24 mouse cellular contexts compared by ENCODE assay signal in the genomic region with DNA sequence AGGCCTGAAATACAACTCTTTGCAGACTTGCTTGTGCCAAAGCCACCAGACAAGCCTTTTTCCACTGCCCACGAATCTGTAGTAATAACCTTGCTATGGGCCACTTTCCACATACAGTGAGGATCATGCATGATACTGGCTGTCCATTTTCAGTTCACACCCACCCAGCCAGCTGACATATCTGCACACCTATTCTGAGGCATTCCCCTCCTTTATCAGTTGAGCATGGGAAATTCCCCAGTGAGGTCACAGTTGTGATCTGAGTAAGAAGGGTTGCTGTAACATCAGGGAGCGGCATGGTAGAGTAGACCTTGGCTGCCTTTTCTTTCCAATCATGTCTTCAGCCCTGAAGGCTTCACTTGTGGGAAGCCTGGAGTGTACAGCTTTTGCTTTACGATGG. TPM values are rescaled to one million over a fixed set of nuclear protein-coding genes. Genes with fewer than 3 reads are reported as not detected.
DNase-seq lines count a peak whose midpoint lies in the region; ATAC-seq and TF ChIP-seq lines count a peak whose summit lies in the region.
"Had no signal": no experiment of that assay in that cellular context is flagged by ENCODE, and none has a peak within 500 bp of the region (broad histone marks: within the 10 kb centered on the region; RNA-seq: fewer than 3 reads in every experiment).

No protein-coding gene starts in this region.

- peak; percentile 10 for DNase-seq in adrenal gland, adult 2 months
- DNase-seq in adrenal gland, postnatal 25 days: no peak
- DNase-seq in CH12.LX (ENCODE audit: extremely low read depth): peak; percentile 96
- DNase-seq in induced T-regulatory cell, adult 2 months (ENCODE audit: low read depth): peak; percentile 92
- peak; percentile 26 for DNase-seq in splenic B cell, adult 2 months (ENCODE audit: low read depth, low spot score)
- DNase-seq in kidney, postnatal 36 days: no peak
- no peak for DNase-seq in Muller cell, postnatal 12 days (ENCODE audit: inconsistent ontology term)
- DNase-seq: adrenal gland, postnatal 10 days; cerebellum, adult 18-20 months; cerebellum, adult 9-11 months; cerebellum, postnatal 36 days; forebrain, postnatal 0 days; gastrocnemius, postnatal 25 days; heart, postnatal 10 days; heart, postnatal 4 days had no signal

- WGBS in midbrain, embryonic 16.5 days: 96% methylated on average over 3 of the region's 3 CpGs

- H3K79me2 ChIP-seq in CH12.LX (replicated peaks; ENCODE audit: control insufficient read depth, extremely low read depth, insufficient read depth, poor library complexity, severe bottlenecking): no peaks in the 10 kb centered on the region

- H3K27me3 ChIP-seq in CH12.LX (replicated peaks): no peaks in the 10 kb centered on the region
- no peaks in the 10 kb centered on the region for H3K27me3 ChIP-seq in splenic B cell, adult 2 months (ENCODE audit: control insufficient read depth, insufficient read depth, low read length, poor library complexity, severe bottlenecking)
- H3K27me3 ChIP-seq in midbrain, embryonic 16.5 days (ENCODE audit: control insufficient read depth, insufficient read depth, low read depth, low read length): no peaks in the 10 kb centered on the region
- H3K27me3 ChIP-seq: forebrain, embryonic 13.5 days; hindbrain, embryonic 12.5 days; intestine, embryonic 15.5 days; Patski had no signal

- H3K27ac ChIP-seq in CH12.LX (ENCODE audit: insufficient read depth, low read depth): peak overlapping the region; percentile 89
- H3K27ac ChIP-seq in midbrain, embryonic 16.5 days (ENCODE audit: low read length): no peak overlapping the region
- H3K27ac ChIP-seq: embryonic facial prominence, embryonic 10.5 days; forebrain, embryonic 13.5 days; heart, embryonic 10.5 days; hindbrain, embryonic 12.5 days; intestine, embryonic 15.5 days had no signal

- no peak overlapping the region for H3K4me3 ChIP-seq in CH12.LX (replicated peaks in 1 of 3; ENCODE audit: low read depth in 2 of 3, low read length in 2 of 3, poor library complexity in 1 of 3)
- no peak overlapping the region for H3K4me3 ChIP-seq in midbrain, embryonic 16.5 days (ENCODE audit: low read depth, low read length)
- H3K4me3 ChIP-seq: embryonic facial prominence, embryonic 10.5 days; forebrain, embryonic 13.5 days; heart, embryonic 10.5 days; hindbrain, embryonic 12.5 days; intestine, embryonic 15.5 days had no signal

- no peak overlapping the region for H3K9ac ChIP-seq in CH12.LX (ENCODE audit: insufficient read depth, low read depth)
- H3K9ac ChIP-seq in midbrain, embryonic 16.5 days (ENCODE audit: low read depth, low read length): no peak overlapping the region
- H3K9ac ChIP-seq: forebrain, embryonic 13.5 days; forebrain, postnatal 0 days; hindbrain, embryonic 12.5 days; intestine, embryonic 15.5 days had no signal

- H3K4me2 ChIP-seq in CH12.LX (ENCODE audit: insufficient read depth, low read depth, poor library complexity, severe bottlenecking): peak overlapping the region; percentile 76
- no peak overlapping the region for H3K4me2 ChIP-seq in midbrain, embryonic 16.5 days (ENCODE audit: low read length)
- H3K4me2 ChIP-seq: forebrain, embryonic 13.5 days; hindbrain, embryonic 12.5 days; intestine, embryonic 15.5 days had no signal

- TF ChIP-seq EP300 in CH12.LX (IDR thresholded peaks at IDR 0.05; ENCODE audit: low read length): peak; percentile 99

- ATAC-seq in midbrain, embryonic 16.5 days: no peak
- ATAC-seq: forebrain, embryonic 13.5 days; forebrain, postnatal 0 days; hindbrain, embryonic 16.5 days; intestine, embryonic 15.5 days; Patski had no signal

- peaks cover 0 to 3% of the 10 kb centered on the region in 2 experiments for H3K36me3 ChIP-seq in CH12.LX (replicated peaks in 1 of 2; ENCODE audit: control insufficient read depth in 1 of 2, insufficient read depth in 1 of 2, low read length in 1 of 2)
- no peaks in the 10 kb centered on the region for H3K36me3 ChIP-seq in splenic B cell, adult 2 months (ENCODE audit: control insufficient read depth, insufficient read depth, low read length, poor library complexity, severe bottlenecking)
- no peaks in the 10 kb centered on the region for H3K36me3 ChIP-seq in midbrain, embryonic 16.5 days (ENCODE audit: control insufficient read depth, insufficient read depth, low read length)
- H3K36me3 ChIP-seq: embryonic facial prominence, embryonic 10.5 days; heart, embryonic 10.5 days; hindbrain, embryonic 12.5 days; intestine, embryonic 15.5 days had no signal

- TF ChIP-seq RAD21 in CH12.LX (IDR thresholded peaks at IDR 0.05; ENCODE audit: low read depth, low read length): no peak; the same call in none of the 2 replicates

- peaks cover 30 to 69% of the 10 kb centered on the region in 2 experiments for H3K4me1 ChIP-seq in CH12.LX (ENCODE audit: control insufficient read depth in 1 of 2, insufficient read depth in 2 of 2)
- H3K4me1 ChIP-seq in midbrain, embryonic 16.5 days (ENCODE audit: control insufficient read depth, insufficient read depth, low read length): no peaks in the 10 kb centered on the region
- H3K4me1 ChIP-seq: forebrain, embryonic 13.5 days; heart, embryonic 10.5 days; hindbrain, embryonic 12.5 days; intestine, embryonic 15.5 days had no signal

- TF ChIP-seq POLR2A in CH12.LX (IDR thresholded peaks at IDR 0.05; ENCODE audit: low read depth, low read length): peak; percentile 40

- peaks cover 2% of the 10 kb centered on the region for H3K9me3 ChIP-seq in CH12.LX (replicated peaks; ENCODE audit: low read length)
- H3K9me3 ChIP-seq in midbrain, embryonic 16.5 days (replicated peaks; ENCODE audit: control insufficient read depth, low read length, poor library complexity, severe bottlenecking): no peaks in the 10 kb centered on the region
- H3K9me3 ChIP-seq: embryonic facial prominence, embryonic 10.5 days; forebrain, embryonic 13.5 days; heart, embryonic 10.5 days; hindbrain, embryonic 12.5 days; intestine, embryonic 15.5 days had no signal

- TF ChIP-seq CTCF in CH12.LX (conservative IDR thresholded peaks at IDR 0.05 in 1 of 2, IDR thresholded peaks at IDR 0.05 in 1 of 2; ENCODE audit: low read depth in 2 of 2, low read length in 2 of 2): no peak

- dilution Hi-C loops in CH12.LX (cut with MboI; ENCODE audit: extremely low pct_ligation_motif_present, extremely low pct_unique_long_range_greater_than_20kb, low sequenced_read_pairs): no loop called here

- in situ Hi-C loops in CH12.LX (cut with MboI; ENCODE audit: low pct_ligation_motif_present, low pct_unique_long_range_greater_than_20kb, low sequenced_read_pairs): no loop called here

TF ChIP-seq in CH12.LX, 34 proteins besides CTCF, POLR2A, EP300 and RAD21 (continues in another document):
- peak; percentile 94 for TF ChIP-seq RCOR1 (conservative IDR thresholded peaks at IDR 0.05; ENCODE audit: low read depth, low read length)
- no peak for TF ChIP-seq ZNF384 (IDR thresholded peaks at IDR 0.05; ENCODE audit: low read depth, low read length)
- 0 out of 2 replicates have a peak, but pooled peaks have one; percentile 39 for TF ChIP-seq TBP (conservative IDR thresholded peaks at IDR 0.05; ENCODE audit: low read depth, low read length)
- no peak for TF ChIP-seq ZKSCAN1 (IDR thresholded peaks at IDR 0.05; ENCODE audit: borderline replicate concordance, low read depth, low read length)
- no peak for TF ChIP-seq USF1 (IDR thresholded peaks at IDR 0.05; ENCODE audit: low read depth, low read length)
- peak; percentile 100 for TF ChIP-seq IRF4 (IDR thresholded peaks at IDR 0.05; ENCODE audit: low read depth, low read length)
- TF ChIP-seq PAX5 (IDR thresholded peaks at IDR 0.05; ENCODE audit: low read length): no peak
- TF ChIP-seq USF2 (conservative IDR thresholded peaks at IDR 0.05; ENCODE audit: low read depth, low read length): no peak
- no peak for TF ChIP-seq NRF1 (IDR thresholded peaks at IDR 0.05; ENCODE audit: low read depth, low read length)
- peak; percentile 99 for TF ChIP-seq ETS1 (conservative IDR thresholded peaks at IDR 0.05; ENCODE audit: low read depth, low read length)
- TF ChIP-seq JUN (IDR thresholded peaks at IDR 0.05; ENCODE audit: insufficient read depth, low read depth, low read length): peak; percentile 100
- peak; percentile 100 for TF ChIP-seq JUND (conservative IDR thresholded peaks at IDR 0.05; ENCODE audit: low read depth, low read length)
- peak; percentile 84; the same call in 1 of the 2 replicates for TF ChIP-seq MXI1 (IDR thresholded peaks at IDR 0.05; ENCODE audit: low read depth, low read length)
- TF ChIP-seq ZMIZ1 (IDR thresholded peaks at IDR 0.05; ENCODE audit: low read depth, low read length): no peak
- no peak for TF ChIP-seq E2F4 (IDR thresholded peaks at IDR 0.05; ENCODE audit: insufficient replicate concordance, low read depth, low read length)
- TF ChIP-seq MEF2A (IDR thresholded peaks at IDR 0.05; ENCODE audit: borderline replicate concordance, low read depth, low read length): peak; percentile 94
- TF ChIP-seq CHD2 (IDR thresholded peaks at IDR 0.05; ENCODE audit: low read length): peak; percentile 70; the same call in 1 of the 2 replicates
- no peak for TF ChIP-seq ZC3H11A (IDR thresholded peaks at IDR 0.05; ENCODE audit: low read depth, low read length)
- TF ChIP-seq MYC (IDR thresholded peaks at IDR 0.05; ENCODE audit: low read depth, low read length): peak; percentile 94
- TF ChIP-seq MAFK (IDR thresholded peaks at IDR 0.05; ENCODE audit: insufficient replicate concordance, low read length): 0 out of 2 replicates have a peak, but pooled peaks have one; percentile 17
- peak; percentile 94 for TF ChIP-seq SIN3A (IDR thresholded peaks at IDR 0.05; ENCODE audit: low read length)
- TF ChIP-seq NELFE (IDR thresholded peaks at IDR 0.05; ENCODE audit: low read depth, low read length): no peak
- TF ChIP-seq MAZ (IDR thresholded peaks at IDR 0.05; ENCODE audit: low read depth, low read length): peak; percentile 91
- TF ChIP-seq MAX (IDR thresholded peaks at IDR 0.05; ENCODE audit: low read length): peak; percentile 78
- TF ChIP-seq POLR2AphosphoS2 (IDR thresholded peaks at IDR 0.05; ENCODE audit: low read depth, low read length): peak; percentile 53; the same call in 1 of the 2 replicates
- TF ChIP-seq GABPA (IDR thresholded peaks at IDR 0.05; ENCODE audit: insufficient replicate concordance, low read depth, low read length): no peak
- TF ChIP-seq CHD1 (IDR thresholded peaks at IDR 0.05; ENCODE audit: low read depth, low read length): no peak
- no peak for TF ChIP-seq KAT2A (IDR thresholded peaks at IDR 0.05; ENCODE audit: insufficient replicate concordance, low read length)

RNA-seq across cellular contexts. Expression of a gene that starts 51.4 kb away (rescaled TPM):
- total RNA-seq in adrenal gland, adult 2 months (2021): 10 to 100 TPM in 1 of 2 experiments, 1 to 10 TPM in 1; 8.3 to 12.9 TPM
- 4.3 and 5.8 TPM in 2 replicates for polyA plus RNA-seq in adrenal gland, adult 2 months (2012; rRNA removed)
- total RNA-seq in adrenal gland, postnatal 25 days (2021): 7.5 and 8.5 TPM in 2 replicates
- total RNA-seq in CH12.LX (2012; rRNA removed) (16.7 and 21.2 TPM in 2 replicates), CH12.LX (2014; rRNA removed) (11.1 and 14.4 TPM in 2 replicates)
- polyA plus RNA-seq in CH12.LX (2012; ENCODE audit: insufficient read length, low read depth): 27.9 and 32.3 TPM in 2 replicates
- 16.0 and 20.2 TPM in 2 replicates for polyA plus RNA-seq in midbrain, embryonic 16.5 days (2015; fragmentation: Nextera tagmentation; extraction: Ambion mirVana)
- total RNA-seq: MEL had no signal

Comparison
In these comparisons a context has a peak if more than half of its experiments do, and no peak if none do; other contexts are left out.
1. DNase-seq: peak in adrenal gland, adult 2 months (single experiment), CH12.LX (single experiment), induced T-regulatory cell, adult 2 months (single experiment) and splenic B cell, adult 2 months (single experiment); none in adrenal gland, postnatal 25 days (single experiment), kidney, postnatal 36 days (0 of 2) and Muller cell, postnatal 12 days (single experiment).